Mouse (Mus musculus) forebrain, embryonic 10.5 days (tissue): Measurements from ENCODE around the gene Zfp217. TPM values are rescaled to one million over a fixed set of nuclear protein-coding genes. Genes with fewer than 3 reads are reported as not detected.

ENCODE experiments used
- DNase-seq: peaks from one replicate; pipeline ENCODE4 v3.0.0-alpha.2; 2017; ENCODE audit warnings: low spot score; ENCODE audit errors: extremely low spot score
- H3K27ac ChIP-seq: fragments of 300-500 bp; sonication (generic); 2 replicates; pipeline ENCODE4 v1.5.1; 2016; ENCODE audit warnings: mild to moderate bottlenecking
- H3K27me3 ChIP-seq: fragments of 300-500 bp; sonication (generic); 2 replicates; pipeline ENCODE4 v1.6.1; 2016; ENCODE audit warnings: mild to moderate bottlenecking; ENCODE audit not compliant: poor library complexity, severe bottlenecking
- H3K36me3 ChIP-seq: fragments of 300-500 bp; sonication (generic); replicated peaks from 2 replicates; pipeline ENCODE4 v1.6.1; 2016; ENCODE audit warnings: mild to moderate bottlenecking, moderate library complexity
- H3K4me1 ChIP-seq: fragments of 300-500 bp; sonication (generic); 2 replicates; pipeline ENCODE4 v1.6.1; 2016
- H3K4me3 ChIP-seq: fragments of 300-500 bp; sonication (generic); 2 replicates; pipeline ENCODE4 v1.5.1; 2016; ENCODE audit warnings: mild to moderate bottlenecking, moderate library complexity
- H3K9me3 ChIP-seq: fragments of 300-500 bp; sonication (generic); 2 replicates; pipeline ENCODE4 v1.6.1; 2016; ENCODE audit warnings: mild to moderate bottlenecking, moderate library complexity
- WGBS: fragments of 180-500 bp; shearing (Covaris S2); methylation state at CpG from one replicate; pipeline ENCODE4 v1.1.7; 2016; 5-methylcytosine and 5-hydroxymethylcytosine counted together
- polyA plus RNA-seq: library from polyadenylated mRNA; unstranded; fragments of >200 nt; fragmentation: Nextera tagmentation; extraction: Ambion mirVana; gene quantifications from 2 replicates; pipeline ENCODE4 v1.2.1, GENCODE M21; 2016

Zfp217 gene
- polyA plus RNA-seq, 1 experiment from 2014 or later: 4.1 TPM

DNA sequence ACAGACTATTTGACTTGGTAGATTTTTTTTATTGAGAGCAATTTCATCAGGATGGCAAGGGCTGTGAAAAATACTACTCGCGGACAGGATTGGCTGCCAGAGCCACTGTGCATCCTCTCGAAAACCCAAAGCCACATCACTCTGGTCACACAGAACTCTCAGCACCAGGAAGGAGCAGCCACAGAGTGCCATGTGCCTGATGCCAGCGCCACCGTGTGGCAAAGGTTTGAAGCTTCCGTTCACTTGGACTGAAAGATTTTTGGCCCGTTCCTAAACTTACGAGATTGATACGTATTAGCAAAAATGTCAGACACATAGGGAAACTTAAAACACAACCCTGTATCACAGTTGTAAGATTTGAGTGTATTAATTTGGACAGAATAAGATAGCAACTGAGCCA lies 44.1 kb downstream of the Zfp217 start:
- peaks cover 33% of the 10 kb centered on the region for H3K36me3 ChIP-seq
- H3K27me3 ChIP-seq: no peaks in the 10 kb centered on the region
- DNase-seq: peak; percentile 44
- no peak overlapping the region for H3K27ac ChIP-seq
- no peak overlapping the region for H3K4me3 ChIP-seq
- no peaks in the 10 kb centered on the region for H3K9me3 ChIP-seq
- 60% methylated on average over 9 of the region's 9 CpGs for WGBS
- no peaks in the 10 kb centered on the region for H3K4me1 ChIP-seq

DNA sequence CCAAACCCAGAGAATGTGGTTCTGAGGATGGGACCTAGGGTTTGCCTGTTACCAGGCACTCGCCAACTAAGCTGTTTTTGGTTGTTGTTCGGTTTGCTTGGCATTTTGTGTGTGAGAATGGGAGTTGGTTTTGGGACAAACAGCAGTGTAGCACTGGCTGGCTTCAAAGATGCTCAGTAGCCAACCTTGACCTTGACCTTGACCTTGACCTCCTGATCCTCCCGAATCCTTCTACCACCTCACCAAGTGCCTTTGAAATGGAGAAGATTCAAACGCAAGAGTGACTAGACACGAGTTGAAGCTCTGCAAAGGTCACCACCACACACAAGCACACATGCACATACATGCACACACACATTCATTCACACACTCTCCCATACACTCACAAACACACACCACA lies 44.6 kb downstream of the Zfp217 start:
- DNase-seq: no peak
- no peaks in the 10 kb centered on the region for H3K9me3 ChIP-seq
- no peak overlapping the region for H3K27ac ChIP-seq
- H3K4me3 ChIP-seq: no peak overlapping the region
- H3K27me3 ChIP-seq: no peaks in the 10 kb centered on the region
- 90% methylated on average over 5 of the region's 5 CpGs for WGBS
- H3K36me3 ChIP-seq: peaks cover 28% of the 10 kb centered on the region
- H3K4me1 ChIP-seq: no peaks in the 10 kb centered on the region

DNA sequence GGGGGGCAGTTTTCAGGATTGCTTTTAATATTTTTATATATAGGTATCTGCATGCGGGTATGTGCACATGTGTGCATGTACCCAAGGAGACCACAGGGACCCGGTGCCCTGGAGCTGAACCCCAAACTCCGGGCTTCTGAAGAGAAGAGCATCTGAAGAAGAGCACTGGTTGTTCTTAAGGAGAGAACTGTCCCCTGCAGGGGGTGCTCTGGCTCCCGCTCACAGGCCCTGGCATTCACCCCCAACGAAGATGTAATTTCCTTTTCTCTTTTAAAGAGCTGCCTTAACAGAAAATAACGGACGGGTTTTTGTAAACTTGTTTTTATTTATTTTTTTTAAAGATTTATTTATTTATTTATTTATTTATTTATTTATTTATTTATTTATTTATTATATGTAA lies 46.0 kb downstream of the Zfp217 start:
- Histone ChIP-seq H3K27ac (no peak overlapping the region), H3K4me3 (no peak overlapping the region), H3K9me3 (no peaks in the 10 kb centered on the region), H3K36me3 (peaks cover 14% of the 10 kb centered on the region), H3K4me1 (no peaks in the 10 kb centered on the region), H3K27me3 (no peaks in the 10 kb centered on the region)
- DNase-seq: no peak
- WGBS: 78% methylated on average over 7 of the region's 7 CpGs

DNA sequence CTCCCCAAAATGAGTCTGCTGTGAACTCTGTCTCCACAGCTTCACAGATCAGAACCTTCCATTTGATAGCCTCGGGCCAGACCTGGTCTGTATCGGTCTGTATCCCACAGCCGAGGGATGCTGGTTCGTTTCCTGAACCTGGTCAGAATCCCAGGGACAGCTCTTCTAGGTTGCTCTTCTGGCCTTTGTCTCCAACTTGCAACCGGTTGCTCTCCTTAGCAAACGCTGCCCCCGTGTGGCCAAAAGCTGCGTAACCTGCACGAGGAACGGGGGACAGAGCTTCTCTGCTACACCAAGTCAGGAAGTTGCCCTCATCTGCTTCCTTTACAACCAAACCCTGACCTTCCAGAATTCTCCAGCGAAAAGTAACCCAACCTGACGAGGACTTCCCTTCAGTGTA lies 46.8 kb downstream of the Zfp217 start:
- DNase-seq: peak; percentile 93
- peaks cover 7% of the 10 kb centered on the region for H3K4me1 ChIP-seq
- peak overlapping the region; percentile 74 for H3K27ac ChIP-seq
- no peaks in the 10 kb centered on the region for H3K27me3 ChIP-seq
- no peak overlapping the region for H3K4me3 ChIP-seq
- WGBS: 6% methylated on average over 12 of the region's 12 CpGs
- H3K36me3 ChIP-seq: peaks cover 6% of the 10 kb centered on the region; the same call in 1 of the 2 replicates
- no peaks in the 10 kb centered on the region for H3K9me3 ChIP-seq

DNA sequence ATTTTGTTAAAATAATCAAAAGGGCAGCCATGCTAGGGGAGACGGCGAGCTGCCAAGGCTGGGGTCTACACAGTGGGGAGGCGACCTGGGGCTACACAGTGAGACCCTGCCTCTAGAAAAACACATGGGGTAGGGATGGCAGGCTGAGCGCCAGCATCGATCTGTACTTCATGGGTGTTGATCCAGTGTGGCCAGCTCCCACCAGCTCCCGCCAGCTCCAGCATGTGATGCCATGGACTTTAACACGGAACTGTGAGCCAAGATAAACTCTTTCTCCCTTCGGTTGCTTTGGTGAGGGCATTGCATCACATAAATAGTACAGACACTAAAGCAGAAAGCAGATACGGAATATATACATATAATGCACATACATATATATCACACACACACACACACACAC lies 53.0 kb downstream of the Zfp217 start:
- DNase-seq: no peak
- no peaks in the 10 kb centered on the region for H3K36me3 ChIP-seq
- H3K27me3 ChIP-seq: no peaks in the 10 kb centered on the region
- peaks cover 7% of the 10 kb centered on the region for H3K4me1 ChIP-seq
- H3K4me3 ChIP-seq: no peak overlapping the region
- no peaks in the 10 kb centered on the region for H3K9me3 ChIP-seq
- no peak overlapping the region for H3K27ac ChIP-seq
- WGBS: 90% methylated on average over 9 of the region's 9 CpGs

DNA sequence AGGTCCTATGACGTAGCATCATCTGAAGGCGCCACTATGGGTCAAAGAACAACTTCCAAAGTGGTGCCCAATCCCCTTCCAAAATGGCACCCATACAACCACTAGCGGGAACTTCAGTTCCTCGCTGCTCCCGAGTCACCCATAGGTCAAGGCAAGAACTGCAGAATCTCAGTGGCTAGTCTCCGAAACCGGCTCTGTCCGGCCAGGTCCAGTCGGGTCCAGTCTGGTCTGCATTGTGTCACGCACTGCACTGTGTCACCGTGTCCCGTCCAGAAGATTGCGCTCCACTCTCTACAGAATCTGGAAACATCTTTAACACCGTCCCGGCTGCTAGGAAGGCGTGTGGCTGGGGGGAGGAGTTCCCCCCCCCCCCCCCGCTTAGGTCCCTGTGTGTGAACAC lies 53.7 kb downstream of the Zfp217 start:
- WGBS: 92% methylated on average over 17 of the region's 17 CpGs
- Histone ChIP-seq H3K27ac (no peak overlapping the region), H3K4me3 (no peak overlapping the region), H3K27me3 (no peaks in the 10 kb centered on the region), H3K36me3 (no peaks in the 10 kb centered on the region), H3K4me1 (peaks cover 7% of the 10 kb centered on the region), H3K9me3 (no peaks in the 10 kb centered on the region)
- DNase-seq: no peak

DNA sequence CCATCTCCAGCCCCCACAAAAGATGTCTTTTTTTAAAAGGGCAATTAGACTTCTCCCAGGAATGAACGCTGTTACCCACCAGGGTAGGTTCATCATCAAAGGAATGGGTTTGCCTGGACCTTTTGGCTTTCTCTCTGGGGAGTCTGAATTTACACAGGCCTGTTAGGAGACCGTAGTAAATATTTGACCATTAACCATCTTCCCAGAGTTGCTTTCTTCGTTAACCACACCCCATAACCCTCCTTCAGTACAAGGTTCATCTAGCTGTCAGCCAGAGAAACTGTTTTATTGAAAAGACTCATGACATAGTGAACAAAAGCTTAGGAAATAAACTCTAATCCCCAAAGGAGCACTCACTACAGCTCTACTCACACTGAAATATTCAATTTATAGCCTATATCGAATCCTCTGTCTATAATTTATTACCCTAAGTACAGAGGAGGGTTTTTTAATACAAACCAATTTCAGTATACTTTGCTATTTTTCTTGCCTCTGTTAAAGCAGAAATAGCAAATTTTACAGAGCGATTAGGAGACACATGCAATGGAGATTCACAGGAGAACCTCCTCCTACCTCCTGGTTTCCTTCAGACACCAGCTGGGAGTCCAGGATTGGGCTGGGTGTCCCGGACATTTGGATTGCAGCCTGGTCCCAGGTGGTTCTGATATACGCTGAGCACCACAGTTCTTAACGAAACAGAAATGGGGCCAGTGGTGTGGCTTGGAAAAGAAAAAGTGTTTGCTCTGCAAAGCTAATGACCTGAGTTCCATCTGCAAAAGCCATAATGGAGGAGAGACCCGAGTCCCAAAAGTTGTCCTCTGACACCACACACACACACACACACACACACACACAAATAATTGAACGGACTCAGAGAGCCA lies 56.1 kb downstream of the Zfp217 start:
- DNase-seq: no peak
- Histone ChIP-seq H3K27me3 (no peaks in the 10 kb centered on the region), H3K4me1 (peaks cover 6% of the 10 kb centered on the region), H3K27ac (no peak overlapping the region), H3K4me3 (no peak overlapping the region), H3K36me3 (no peaks in the 10 kb centered on the region), H3K9me3 (no peaks in the 10 kb centered on the region)
- 82% methylated on average over 10 of the region's 10 CpGs for WGBS

DNA sequence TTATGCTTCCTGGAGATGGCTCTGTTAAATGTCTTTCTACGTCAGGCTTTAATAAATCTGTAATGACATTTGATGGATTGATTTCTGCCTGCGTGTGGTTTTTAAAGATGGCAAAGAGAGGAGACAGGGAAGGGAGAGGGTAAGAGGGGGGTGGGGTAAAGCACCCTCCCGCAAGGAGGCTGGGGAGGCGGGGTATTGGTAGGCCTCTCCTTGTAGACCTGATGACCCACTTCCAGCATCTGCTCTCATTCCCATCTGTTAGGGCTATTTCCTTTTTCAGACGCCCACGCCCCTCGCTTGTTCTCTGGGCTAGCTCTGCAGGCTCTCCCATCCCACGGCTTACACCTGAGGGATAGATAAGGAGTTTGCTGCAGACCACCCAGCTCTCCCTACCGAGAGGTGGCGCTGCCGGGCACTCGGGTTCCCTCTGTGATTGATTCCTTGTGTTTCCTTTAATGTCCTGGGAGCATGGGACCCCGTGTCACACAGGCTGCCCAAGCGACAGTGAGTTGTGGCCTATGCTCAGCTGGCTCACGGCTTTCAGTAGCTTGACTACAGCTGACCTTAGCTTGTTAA lies 69.4 kb downstream of the Zfp217 start:
- WGBS: 59% methylated on average over 15 of the region's 15 CpGs
- no peak for DNase-seq
- H3K36me3 ChIP-seq: no peaks in the 10 kb centered on the region

DNA sequence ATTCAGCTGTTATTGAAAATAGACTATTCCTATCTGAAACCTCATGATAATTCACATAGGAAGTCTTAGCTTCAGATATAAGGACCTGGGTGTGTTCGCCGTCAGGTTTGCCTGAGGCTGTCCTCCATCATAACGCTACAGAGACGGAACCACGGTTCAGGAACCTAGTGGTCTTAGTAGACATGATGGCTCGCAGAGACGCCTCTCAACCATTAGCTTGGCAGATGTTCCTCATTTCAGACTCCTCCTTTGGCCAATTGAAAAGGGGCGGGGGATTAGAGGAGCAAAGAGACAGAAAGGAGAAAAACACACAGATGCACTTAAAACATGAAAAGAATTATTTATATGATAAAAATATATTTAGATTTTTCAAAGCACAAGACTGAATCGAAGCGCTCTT lies 69.9 kb downstream of the Zfp217 start:
- WGBS: 87% methylated on average over 10 of the region's 10 CpGs
- H3K4me3 ChIP-seq: no peak overlapping the region
- H3K27me3 ChIP-seq: no peaks in the 10 kb centered on the region
- DNase-seq: no peak
- H3K27ac ChIP-seq: no peak overlapping the region
- no peaks in the 10 kb centered on the region for H3K36me3 ChIP-seq
- H3K4me1 ChIP-seq: peaks cover 4% of the 10 kb centered on the region; the same call in 1 of the 2 replicates
- H3K9me3 ChIP-seq: no peaks in the 10 kb centered on the region

More for the DNA sequence above, 69.4 kb downstream of the Zfp217 start:
- Histone ChIP-seq H3K9me3 (no peaks in the 10 kb centered on the region), H3K4me3 (no peak overlapping the region), H3K27me3 (no peaks in the 10 kb centered on the region), H3K4me1 (peaks cover 4% of the 10 kb centered on the region; the same call in 1 of the 2 replicates), H3K27ac (no peak overlapping the region)

DNA sequence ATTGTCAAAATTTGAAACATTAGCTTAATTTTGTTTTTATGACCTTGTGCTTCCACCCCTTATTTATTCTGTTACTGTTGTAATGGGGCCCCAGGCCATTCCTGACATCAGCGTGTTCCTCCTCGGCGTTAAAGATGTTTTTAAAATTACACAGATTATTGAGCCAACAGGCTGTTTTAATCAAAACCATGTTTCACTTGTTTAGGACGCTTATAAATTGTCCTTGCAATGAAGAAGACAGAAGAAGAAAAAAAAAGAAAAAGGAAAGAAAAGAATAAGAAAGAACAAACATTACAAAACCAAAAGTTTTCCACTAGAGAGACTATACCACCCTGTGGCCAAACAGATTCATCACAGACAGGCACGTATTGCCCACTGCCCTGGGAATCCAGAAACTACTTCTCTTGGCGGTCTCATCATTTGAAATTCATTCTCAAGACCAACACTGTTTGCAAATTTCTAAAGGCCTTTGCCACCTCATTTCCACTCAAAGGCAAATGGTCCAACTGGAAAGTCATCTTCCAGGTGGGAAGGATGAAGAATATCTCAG lies 70.9 kb downstream of the Zfp217 start:
- H3K4me1 ChIP-seq: peaks cover 4% of the 10 kb centered on the region; the same call in 1 of the 2 replicates
- no peaks in the 10 kb centered on the region for H3K36me3 ChIP-seq
- no peaks in the 10 kb centered on the region for H3K27me3 ChIP-seq
- WGBS: 78% methylated on average over 6 of the region's 6 CpGs
- no peak for DNase-seq
- no peak overlapping the region for H3K27ac ChIP-seq
- no peak overlapping the region for H3K4me3 ChIP-seq
- no peaks in the 10 kb centered on the region for H3K9me3 ChIP-seq

DNA sequence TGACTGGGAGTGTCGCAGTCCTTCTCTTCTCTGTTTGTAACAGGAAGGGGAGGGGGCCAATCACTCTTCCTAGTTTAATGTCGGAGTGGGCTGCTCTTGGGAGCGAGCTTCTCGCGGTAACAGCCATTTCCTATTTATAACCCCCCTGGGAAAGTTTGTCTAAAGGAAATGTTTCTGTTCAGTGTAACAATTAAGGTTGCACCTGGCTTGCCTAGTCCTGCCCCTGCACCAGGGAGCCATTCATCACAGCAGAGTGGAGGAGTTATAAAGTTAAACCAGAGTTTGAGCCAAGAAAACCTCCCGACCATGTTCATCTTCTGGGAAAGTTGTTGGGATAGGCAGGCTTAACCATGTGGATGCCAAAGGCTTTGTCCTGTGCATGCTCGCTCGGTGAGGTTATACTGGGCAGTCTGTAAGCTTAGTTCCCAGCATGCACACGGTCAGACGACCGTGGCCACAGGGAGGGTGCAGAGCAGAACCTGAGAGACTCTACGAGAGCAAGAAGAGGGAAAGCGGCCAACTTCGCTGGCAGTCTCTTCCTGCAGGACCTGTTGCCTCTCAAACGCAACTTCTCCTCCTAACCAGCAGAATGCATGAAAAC lies 77.2 kb downstream of the Zfp217 start:
- 70% methylated on average over 15 of the region's 15 CpGs for WGBS
- Histone ChIP-seq H3K36me3 (no peaks in the 10 kb centered on the region), H3K9me3 (peaks cover 16% of the 10 kb centered on the region), H3K27me3 (no peaks in the 10 kb centered on the region), H3K4me1 (peaks cover 5% of the 10 kb centered on the region; the same call in 1 of the 2 replicates), H3K4me3 (no peak overlapping the region), H3K27ac (no peak overlapping the region)
- DNase-seq: no peak

DNA sequence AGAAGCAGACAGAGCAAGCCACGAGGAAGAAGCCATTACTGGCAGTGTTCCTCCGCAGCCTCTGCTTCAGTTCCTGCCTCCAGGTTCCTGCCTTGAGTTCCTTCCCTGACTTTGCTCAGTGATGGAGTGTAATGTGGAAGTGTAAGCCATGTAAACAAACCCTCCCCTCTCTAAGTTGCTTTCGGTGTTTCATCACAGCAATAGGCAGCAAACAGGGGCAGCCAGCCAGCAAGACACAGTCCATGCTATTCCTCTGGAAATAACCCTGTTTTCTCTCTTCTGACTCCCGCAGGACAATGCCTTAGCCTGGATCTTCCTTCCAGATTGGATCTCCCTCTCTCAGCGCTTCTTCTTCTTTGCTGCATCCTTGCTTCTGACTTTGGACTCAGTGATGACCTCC lies 77.9 kb downstream of the Zfp217 start:
- WGBS: 90% methylated on average over 5 of the region's 5 CpGs
- Histone ChIP-seq H3K27me3 (no peaks in the 10 kb centered on the region), H3K27ac (no peak overlapping the region), H3K4me1 (peaks cover 5% of the 10 kb centered on the region; the same call in 1 of the 2 replicates), H3K36me3 (no peaks in the 10 kb centered on the region), H3K4me3 (no peak overlapping the region), H3K9me3 (peaks cover 17% of the 10 kb centered on the region)
- no peak for DNase-seq

DNA sequence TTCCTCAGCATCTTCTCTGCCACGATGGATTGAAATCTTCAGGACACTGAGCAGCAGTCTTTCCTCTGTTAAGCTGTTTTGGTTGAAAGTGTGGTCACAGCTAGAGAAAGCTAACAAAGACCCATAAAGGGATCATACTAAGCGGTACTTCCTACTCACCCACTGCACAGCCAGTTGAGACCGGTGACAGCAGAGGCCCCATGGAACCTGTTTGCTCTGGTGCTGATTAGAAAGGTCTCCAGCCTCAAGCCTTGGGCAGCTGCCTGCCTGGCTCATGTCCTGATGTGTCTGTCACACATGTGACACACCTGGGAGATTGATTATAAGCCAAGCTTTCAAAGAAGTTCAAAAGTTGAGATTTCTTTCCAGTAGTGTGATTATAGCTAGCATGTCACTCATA lies 85.5 kb downstream of the Zfp217 start:
- no peak overlapping the region for H3K4me3 ChIP-seq
- no peaks in the 10 kb centered on the region for H3K27me3 ChIP-seq
- DNase-seq: no peak
- WGBS: 84% methylated on average over 3 of the region's 3 CpGs
- no peak overlapping the region for H3K27ac ChIP-seq
- H3K36me3 ChIP-seq: no peaks in the 10 kb centered on the region
- no peaks in the 10 kb centered on the region for H3K4me1 ChIP-seq
- peaks cover 12% of the 10 kb centered on the region for H3K9me3 ChIP-seq
